Mouse (Mus musculus): Measurements from ENCODE around the gene Fam177a.
"Not testable (repeated sequence)": the region's sequence is repeated elsewhere in the genome, so short reads cannot be mapped to it uniquely, and the experiment has no call there.

DNA sequence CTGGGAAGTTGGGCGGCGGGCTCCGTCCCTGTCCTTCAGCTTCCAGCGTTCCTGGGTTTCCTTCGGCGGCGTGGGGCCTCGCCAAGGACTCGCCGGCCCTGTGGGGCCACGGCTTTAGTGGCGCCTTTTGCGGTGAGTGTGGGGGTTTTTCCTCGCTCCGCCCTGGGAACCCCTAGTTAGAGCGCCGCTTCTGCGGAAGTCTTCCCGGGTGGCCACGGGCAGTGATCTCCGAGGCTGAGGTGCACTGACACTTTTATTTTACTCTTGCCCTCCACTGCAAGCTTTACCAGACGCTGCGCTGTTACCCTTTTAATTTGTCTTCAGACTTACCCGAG, 31.1 kb downstream of the Fam177a start:
- TF ChIP-seq CTCF (conservative IDR thresholded peaks at IDR 0.05; ENCODE audit: low read length); NANOG (IDR thresholded peaks at IDR 0.05; ENCODE audit: borderline replicate concordance, low read length); POU5F1 (IDR thresholded peaks at IDR 0.05; ENCODE audit: borderline replicate concordance, low read length): not testable (repeated sequence)
